Mouse (Mus musculus): ENCODE data around the gene Adamts9.

Gene Adamts9

DNA sequence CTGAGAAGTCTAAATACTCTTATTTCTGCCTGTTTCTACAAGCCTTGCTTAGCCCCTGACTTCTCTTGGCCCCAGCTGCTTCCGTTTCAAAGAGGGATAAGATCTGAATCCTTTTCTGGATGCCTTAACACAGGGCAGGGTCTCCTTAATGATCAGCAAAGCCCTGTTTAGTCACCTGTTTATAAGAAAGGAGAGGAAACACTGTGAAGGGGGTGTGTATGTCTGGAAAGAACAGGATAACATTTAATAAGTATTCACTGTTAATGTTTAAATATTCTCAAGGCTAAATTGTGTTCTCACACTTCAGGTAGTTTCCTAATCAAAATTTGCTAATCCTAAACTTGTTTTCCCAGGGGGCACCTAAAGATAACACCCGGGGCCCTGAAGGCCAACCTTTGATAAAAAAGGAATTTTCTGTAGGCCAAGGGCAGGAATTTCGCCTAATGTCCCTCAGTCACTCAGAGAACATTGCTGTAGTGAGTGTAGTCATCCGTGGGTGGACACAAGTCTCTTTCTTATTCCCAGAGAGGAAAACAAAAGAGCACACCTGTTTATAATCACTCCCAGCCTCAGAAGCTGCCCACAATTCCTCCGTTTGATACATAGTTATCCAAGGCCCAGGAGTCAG is 82.9 kb downstream of the Adamts9 start:
- no peak for DNase-seq (ENCODE audit: low read depth)

DNA sequence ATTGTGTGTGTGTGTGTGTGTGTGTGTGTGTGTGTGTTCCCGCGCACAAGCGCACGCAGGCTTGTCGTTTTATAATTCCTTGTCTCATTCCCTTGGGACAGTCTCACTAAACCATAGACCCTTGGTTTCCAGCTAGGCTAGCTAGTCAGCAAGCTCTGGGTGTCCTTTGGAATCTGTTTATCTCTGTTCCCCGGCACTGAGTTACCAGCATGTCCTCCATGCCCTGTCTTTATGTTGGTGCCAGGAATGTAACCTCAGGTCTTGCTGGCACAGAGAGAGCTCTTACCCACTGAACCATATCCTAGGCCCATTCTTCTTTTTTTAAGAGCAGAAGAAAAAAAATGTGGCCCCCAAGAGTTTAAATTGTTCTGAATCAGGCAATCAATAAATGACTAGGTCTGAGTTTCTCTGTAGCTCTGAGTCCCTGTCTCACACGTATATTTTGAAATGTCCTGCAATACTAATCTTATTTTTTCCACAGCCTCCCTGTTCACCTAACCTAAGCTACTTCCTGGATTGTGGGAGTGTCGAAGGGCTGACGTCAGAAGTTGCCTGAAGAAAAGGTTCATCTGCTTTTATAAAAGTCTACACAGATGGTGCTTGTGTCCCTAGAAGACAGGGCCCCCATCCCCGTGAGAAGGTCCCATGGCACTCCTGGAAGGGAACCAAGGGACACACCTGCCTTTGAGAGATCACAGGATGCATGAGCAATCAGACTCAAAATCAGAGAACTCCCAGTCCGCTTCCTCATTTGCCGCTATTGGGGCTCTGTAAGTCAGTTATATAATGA is 84.4 kb downstream of the Adamts9 start:
- DNase-seq (ENCODE audit: low read depth) = no peak

DNA sequence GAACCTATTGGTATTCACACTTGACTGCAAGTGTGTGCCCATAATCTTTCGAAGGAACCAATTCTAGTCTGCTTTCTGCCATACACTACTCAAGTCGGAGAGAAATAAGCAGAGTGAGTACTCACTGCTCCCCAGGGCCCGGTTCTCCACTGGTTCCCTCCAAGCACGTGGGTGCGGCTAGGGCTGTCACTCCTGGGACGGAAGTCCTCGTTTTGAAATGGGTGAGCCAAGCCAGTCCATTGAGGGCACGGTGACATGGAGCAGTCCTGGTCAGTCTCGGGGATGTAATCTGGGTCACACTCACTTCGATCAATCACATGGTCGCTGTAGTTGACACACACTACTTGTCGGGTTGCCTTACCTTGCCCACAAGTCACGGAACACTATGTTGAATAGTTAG is 85.5 kb downstream of the Adamts9 start:
- no peak for DNase-seq (ENCODE audit: low read depth)

DNA sequence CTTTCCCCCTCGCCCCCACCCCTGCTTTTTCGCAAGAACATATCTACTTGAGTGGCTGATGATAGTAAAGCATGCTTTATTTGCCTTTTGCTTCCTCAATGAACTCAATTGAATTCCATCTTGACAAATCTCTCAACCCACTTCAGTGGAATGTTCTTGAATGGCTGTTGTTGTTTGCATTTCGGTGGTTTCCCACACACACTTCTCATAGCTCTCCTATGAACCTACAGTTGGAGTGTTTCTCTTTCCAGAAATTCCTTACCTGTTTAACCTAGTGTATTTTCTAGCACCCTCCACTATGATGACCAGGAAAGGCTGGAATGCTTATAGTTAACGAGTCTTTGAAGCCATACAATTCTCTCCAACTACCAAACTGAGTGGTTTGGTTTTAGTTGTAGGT is 88.4 kb downstream of the Adamts9 start:
- no peak for DNase-seq (ENCODE audit: low read depth)

DNA sequence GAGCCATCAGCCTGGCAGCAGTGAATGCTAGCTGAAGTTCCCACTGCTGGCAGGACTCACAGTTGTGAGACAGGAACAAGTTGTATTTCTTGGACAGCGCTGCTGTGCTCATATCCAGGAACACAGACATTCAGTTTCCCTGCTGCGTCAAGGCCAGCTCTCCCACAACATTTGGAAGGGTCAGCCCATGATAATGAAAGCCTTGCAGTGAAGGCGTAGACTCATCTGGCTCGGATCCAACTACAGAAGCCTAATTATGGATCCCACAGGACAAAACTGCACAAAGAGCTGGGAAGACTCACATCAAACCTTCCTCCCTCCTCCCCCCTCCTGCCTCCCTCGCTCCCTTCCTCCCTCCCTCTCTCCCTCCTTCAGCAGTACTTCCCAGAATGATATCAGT is 93.0 kb downstream of the Adamts9 start:
- DNase-seq (ENCODE audit: low read depth) = no peak

DNA sequence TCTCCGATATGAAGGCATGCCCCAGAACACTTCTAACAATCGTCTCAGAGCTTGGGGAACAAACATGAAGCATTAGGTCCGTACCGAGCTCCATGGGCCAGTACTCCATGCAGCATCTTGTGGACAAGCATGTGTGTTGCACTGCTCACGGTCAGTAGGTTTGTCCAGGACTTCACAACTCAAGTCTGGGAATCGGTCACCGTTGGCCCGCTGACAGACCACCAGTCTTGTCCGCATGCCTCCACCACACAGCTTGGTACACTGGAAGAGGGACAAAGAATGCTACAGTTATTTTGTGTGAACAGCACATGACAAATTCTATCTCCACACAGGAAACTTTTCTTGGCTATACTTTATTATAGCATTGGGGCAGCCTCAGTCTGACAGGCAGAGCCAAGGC is 94.1 kb downstream of the Adamts9 start:
- DNase-seq (ENCODE audit: low read depth) = no peak

DNA sequence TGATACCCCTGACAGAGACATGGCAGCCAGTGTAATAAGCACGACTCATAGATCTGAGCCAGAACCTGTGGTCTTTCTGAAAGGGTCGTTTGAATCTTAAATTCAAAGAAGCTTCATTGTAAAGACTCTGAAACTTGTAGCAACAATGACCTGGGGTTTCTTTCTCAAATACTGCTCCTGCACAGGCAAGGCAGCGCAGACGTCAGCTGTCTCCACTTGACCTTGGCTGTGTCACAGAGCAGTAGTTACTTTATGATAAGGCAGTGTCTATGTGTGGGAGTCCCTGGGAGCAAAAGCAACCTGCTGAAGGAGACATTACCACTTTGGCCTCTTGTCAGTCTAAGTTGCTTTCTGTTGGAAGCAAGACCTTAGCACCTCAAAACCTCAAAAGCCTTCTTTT is 96.7 kb downstream of the Adamts9 start:
- DNase-seq (ENCODE audit: low read depth) = no peak

DNA sequence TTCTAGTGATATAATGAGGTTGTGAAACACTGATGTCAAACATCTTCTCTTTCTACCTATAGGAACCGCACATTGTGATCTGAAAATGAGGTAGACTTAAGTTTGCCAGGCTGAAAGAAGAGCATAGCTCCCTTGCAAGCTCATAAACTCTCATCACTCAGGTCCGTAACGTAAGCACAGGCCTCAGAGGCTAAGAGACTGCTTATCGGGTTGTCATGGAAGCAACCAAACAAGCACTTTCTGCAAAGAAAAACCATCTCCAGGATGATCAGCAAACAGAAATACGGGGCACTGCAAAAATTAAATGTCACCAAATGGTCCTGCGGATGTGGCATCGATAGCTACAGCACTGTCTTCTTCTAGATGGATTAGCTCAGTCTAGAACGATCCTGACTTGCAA is 97.4 kb downstream of the Adamts9 start:
- no peak for DNase-seq (ENCODE audit: low read depth)

DNA sequence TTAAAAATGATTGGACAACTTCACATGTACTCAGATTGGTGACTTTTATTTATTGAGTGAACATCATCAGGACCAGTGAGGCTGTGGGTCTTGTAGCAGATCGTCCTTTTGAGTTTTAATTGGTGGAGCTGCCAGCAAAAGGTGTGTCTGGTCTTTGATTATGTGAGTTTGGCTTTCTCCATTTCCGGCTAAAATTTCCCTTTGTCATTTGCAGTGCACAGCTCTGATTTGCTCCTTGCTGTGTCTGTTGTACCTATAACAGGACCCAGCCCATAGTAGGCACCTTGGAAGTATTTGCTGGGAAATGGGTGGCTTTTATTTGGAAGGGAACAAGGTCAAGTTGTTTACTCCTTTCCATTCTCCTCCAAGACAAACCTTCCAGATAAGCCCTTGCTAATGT is 99.8 kb downstream of the Adamts9 start:
- DNase-seq (ENCODE audit: low read depth) = no peak

DNA sequence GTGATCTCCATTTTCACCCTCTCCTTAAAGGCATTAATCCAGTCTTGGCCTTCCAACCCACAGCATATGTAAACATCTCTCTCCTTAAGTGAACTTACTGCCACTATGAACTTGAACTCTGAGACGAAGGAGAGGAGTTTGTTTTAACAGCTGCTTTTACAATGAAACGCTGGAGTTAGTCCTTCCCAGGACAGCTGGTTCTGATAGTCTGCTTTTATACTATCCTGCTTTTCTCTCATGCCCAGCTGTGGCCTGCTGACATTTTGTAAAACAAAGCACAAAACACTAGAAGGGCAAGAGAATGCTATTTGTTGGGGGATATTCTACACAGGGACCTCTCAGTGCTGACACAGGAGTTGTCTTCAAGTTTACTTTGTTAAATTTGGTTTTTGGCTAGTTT is 101.3 kb downstream of the Adamts9 start:
- no peak for DNase-seq (ENCODE audit: low read depth)

DNA sequence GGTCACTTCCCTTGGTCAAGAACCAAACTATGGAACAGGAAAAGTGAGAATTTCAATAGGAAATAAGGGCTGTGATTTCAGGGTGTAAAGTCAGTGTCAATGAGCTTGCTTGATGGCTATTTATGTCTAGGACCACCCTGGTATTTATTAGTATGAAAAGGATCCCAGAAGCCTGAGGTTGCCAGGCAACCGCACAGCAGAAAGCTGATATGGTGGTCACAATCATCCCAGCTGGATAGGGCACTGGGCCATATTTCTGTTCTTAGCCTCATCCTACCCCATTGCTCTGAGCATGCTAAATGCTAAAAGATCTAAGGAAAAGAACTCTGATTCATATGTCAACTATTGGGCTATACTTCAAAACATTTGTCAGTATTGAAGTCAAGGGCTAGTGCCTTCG is 112.2 kb downstream of the Adamts9 start:
- no peak for DNase-seq (ENCODE audit: low read depth)

DNA sequence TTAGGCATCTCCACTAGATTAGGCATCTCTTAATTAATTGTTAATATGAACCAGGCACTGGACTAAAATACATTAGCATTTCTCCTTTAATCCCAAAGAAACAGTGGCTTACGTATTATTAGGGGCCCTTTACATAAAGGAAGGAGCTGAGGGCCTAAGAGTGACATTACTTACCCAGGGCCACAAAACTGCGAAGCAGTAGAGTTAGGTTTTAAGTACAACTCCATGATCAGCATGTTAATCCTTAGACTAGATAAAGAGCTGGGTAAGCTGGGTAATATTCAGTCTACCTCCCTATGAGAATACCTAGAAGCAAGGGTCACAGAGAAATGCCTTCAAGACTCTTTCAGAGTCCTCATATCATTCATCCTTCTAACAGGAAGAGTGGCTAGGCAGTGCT is 114.1 kb downstream of the Adamts9 start:
- DNase-seq (ENCODE audit: low read depth) = no peak

DNA sequence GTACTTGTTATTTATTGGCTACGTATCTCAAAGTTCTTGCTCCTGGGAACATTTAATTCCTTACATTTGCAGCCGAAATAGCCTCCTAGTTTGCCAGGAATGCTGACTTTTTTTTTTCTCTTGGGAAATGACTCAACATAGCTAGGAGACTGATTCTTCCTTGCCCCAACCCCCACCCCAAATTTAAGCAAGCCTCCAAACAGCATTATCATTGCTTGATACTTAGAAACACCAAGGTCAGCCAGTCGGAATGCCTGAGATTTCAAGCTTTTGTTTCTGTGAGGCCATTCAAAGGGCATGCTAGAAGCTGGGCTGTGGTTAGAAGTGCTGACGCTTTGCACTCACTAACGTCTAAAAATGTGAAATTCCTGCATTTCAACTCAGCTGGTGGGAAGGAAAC is 115.9 kb downstream of the Adamts9 start:
- DNase-seq (ENCODE audit: low read depth) = no peak

DNA sequence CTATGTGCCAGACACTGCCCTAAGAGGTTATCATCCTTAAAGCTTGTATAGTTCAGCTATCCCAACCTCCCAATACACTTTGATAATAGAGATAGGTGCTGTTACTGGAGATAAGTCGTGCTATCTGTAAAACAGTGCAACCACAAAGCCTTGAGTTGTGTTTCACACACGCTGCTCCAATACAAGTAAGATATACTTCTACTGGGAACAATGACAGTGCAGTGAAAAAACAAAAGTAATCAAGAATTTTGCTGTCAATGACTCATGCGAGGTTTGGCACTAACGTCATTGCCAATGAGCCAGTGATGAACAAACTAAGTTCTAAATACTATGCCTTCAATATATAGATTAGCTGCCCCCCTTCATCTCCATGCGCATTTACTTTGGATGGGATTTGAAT is 116.7 kb downstream of the Adamts9 start:
- DNase-seq (ENCODE audit: low read depth) = no peak

DNA sequence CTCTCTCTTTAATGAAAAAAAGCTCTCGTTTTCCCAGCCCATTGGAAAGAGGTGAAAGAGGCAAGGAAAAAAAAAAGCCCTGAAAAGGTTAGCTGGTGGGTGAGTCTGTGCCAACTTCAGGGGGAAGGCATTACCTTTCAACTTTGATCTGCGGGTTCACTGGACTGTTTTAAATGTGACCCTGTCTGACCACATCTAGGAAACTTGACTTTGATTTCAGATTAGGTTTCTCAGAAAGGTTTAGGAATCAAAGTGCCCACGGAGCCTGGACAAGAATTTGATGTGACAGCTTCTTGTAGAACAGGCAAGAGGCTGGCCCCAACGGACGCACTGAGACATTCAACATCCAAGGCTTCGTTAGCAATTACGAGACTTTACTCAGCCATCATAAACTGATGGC is 119.3 kb downstream of the Adamts9 start:
- no peak for DNase-seq (ENCODE audit: low read depth)

DNA sequence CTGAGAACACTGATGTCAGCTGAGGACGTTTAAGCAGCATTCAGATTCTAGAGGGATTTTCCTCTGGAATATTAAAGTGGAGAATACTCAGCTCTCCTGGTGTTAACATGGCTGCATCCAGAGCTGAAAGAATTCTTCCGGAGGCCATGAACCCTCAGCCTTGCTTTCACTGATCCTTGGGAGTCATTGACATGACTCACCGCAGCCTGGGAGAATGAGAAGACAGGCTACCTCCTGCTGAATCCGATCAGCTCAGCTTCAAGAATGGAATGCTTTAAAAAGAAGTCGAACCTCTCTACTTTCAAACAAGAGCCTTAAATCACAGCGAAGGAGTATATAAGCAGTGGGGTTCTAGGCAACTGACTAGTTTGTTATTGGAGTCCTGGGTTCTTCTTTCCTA is 121.3 kb downstream of the Adamts9 start:
- no peak for DNase-seq (ENCODE audit: low read depth)

DNA sequence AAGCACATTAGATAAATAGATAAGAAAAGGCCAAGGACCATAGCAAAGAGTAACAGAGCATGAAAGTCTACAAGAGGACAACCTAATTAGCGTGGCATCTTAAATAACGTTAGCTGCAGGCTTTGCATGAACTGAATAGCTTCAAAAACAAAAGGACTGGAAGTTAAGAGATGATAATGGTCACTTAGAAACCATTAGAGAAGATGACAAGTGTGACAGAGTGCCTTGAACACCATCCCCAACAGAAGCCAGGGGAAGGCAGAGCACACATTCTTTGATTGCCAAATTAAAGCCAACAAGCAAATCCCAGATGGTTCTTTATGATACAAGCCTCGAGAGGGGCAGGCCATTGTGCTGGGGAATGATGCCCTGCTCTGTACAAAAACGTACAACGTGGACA is 121.7 kb downstream of the Adamts9 start:
- DNase-seq (ENCODE audit: low read depth) = no peak

DNA sequence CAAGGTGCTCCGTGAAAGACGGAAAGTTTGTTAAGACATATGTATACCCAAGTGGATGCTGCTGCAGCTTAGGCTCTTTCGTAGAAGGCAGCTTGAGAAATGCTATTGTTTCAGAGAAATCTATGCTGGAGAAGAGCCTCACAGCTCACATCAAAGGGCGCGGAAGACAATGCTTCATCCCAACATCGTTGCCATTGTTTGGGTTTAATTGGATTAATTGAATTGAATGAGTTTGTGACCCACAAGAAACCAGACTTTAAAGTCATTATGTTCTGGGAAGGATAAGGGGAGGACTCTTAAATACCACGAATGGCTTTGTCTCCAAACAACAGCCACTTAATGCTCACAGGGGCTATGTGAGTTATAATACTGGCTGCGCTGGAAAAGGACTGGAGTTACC is 125.6 kb downstream of the Adamts9 start:
- no peak for DNase-seq (ENCODE audit: low read depth)

DNA sequence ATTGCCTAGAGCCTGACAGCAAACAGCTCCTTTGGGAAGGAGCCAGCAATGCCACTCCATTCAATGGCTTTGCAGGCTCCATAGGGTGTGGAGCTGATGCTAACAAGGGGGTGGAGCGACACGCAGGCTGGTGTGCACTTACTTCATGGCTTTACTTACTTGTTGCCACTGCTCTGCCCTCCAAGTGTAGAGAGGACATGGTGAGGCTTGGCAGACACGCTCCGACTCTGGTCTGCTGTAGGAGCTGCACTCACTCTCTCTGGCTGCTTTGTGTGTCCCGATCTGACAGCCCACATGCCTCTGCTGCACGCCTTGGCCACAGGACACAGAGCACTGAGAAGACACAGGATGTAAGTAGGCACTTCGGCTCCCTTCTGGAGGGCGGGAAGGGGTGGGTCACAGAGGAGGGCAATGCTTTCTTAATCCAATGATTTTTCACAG is 127.0 kb downstream of the Adamts9 start, which contains the start of gene A730049H05Rik:
Gene A730049H05Rik, plus strand, starts transcription at position 168 of the 441 bp plus-strand sequence.
- no peak for DNase-seq (ENCODE audit: low read depth)

DNA sequence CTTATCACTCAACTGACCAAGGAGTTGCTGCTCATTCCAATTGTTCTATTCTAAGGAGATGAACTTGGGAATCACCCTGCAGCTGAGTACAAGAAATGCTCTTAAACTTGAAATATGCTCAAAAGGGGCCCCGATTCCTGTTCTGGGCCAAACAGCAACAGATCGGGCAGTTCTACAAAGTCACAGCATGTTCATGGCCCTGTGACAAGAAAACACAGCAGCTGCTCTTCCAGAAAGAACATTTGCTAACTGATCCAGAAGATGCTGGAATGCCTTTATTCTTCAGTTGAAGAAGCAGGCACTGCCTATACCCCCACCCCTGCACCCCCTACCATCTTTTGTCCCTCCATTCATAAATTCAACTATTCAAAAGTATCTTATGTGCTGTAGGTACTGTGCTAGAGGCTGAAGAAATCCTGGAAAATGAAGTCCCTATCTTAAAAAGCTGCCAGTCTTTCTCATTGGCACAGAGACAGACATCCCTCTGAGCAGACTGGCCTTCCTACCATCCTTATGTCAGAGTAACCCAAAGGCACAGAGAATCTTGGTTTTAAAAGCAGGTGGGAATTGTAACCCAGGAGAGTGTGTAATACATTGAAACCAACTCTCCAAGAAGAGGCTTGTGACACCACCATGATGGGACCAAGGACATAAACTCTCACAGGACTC is 130.5 kb downstream of the Adamts9 start:
- no peak for DNase-seq (ENCODE audit: low read depth)

DNA sequence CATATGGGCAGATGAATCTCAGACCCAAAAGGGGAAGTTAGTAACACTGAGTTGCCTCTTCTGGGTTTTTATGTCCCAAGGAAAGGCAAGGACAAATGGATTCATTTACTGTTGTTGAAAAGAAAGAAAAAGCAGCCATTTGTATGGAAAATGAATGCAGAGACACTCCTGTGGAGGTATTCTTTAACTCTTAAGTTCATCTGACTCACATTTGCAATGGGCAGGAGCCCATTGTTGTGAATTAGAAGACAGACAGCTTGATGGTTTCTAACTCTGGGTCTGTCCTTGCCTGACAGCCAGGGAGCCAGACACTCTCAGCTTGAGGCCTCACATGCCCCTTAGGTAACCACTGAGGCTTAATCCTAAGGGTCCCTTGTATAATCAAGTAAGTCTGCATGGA is 131.7 kb downstream of the Adamts9 start:
- no peak for DNase-seq (ENCODE audit: low read depth)

DNA sequence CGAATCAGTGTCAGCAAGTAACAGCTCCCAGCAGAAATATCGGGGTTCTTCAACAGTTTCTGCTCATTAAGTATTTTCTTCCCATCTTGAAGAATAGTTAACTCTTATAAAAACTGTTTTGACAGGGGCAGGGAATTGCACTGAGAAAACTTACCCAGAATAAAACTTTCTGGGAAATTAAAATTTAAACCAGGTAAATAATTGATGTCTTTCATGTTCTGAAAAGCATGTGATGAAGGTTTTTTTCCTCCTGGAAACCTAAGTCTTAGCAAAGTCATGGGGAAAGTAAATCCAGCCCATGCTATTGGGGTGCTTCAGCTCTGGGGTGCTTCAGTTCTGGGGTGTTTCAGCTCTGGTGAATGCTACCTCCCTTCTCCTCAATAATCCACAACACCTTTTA is 132.7 kb downstream of the Adamts9 start:
- DNase-seq (ENCODE audit: low read depth) = no peak

DNA sequence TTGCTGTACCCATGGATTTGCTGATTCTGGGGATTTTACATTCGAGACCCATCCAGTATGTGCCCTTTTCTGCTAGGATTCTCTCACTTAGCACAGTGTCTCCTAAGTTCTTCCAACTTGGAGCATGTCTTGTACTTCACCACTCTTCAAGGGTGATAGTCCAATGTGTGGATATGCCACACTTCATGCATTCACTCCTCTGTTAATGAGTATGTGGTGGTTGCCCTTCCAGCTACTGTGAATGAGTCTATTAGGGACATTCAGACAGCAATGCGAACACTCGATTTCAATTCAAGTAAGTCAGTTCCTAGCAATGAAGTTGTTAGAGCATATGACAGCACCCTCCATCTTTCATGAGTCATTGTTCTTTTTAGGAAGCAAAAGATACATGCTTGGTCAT is 133.5 kb downstream of the Adamts9 start:
- no peak for DNase-seq (ENCODE audit: low read depth)

Data from naive thymus-derived CD4-positive, alpha-beta T cell, adult 2 months (primary cell).